Mouse (Mus musculus) cortical plate, adult 2 months (tissue): ENCODE measurements around the gene Ireb2.

Experiments
- CTCF ChIP-seq: fragments of 200-500 bp; IDR thresholded peaks from 2 replicates; pipeline ENCODE4 v1.5.1; 2011; ENCODE audit warnings: mild to moderate bottlenecking, control low read depth, low read length; ENCODE audit not compliant: insufficient read depth; ENCODE audit errors: extremely low read depth
- POLR2A ChIP-seq: fragments of 200-500 bp; IDR thresholded peaks from 2 replicates; pipeline ENCODE4 v1.6.1; 2011; ENCODE audit warnings: mild to moderate bottlenecking, low read length, control low read depth; ENCODE audit not compliant: insufficient read depth; ENCODE audit errors: extremely low read depth

DNA sequence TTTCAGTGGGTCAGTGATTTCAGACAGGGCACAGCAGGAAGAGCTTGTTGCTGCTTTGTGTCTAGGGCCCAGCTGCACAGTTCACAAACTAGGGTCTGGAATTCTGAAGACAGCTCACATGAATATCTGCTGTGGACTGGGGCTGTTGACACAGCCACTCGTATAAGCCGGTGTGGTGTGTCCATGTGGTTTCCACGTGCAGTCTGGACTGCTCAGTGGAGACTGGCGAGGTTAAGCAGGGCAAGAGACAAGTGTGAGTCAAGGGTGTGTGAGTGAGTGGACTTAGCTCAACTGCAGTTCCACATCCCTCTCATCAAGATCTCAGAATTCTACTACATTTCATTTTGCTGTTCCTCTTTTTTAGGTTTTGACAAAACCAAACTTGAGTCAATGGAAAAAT is 28.5 kb downstream of the Ireb2 start:
- TF ChIP-seq CTCF (no peak), POLR2A (no peak)
